Mouse (Mus musculus) right cerebral cortex, postnatal 36 days (tissue): ENCODE data around the gene Fggy.

Experiments used
- DNase-seq, 2 experiments: peaks; one replicate each; pipeline ENCODE4 v3.0.0; 2022; ENCODE audit warnings: low spot score in 2 of 2, mixed read lengths in 1 of 2

Fggy gene

GRCm38 (mm10) chr4:95778528-95778927, 221.2 kb downstream of the Fggy start:
- DNase-seq, result no peak

- no peak for DNase-seq
These were observed 227.0 kb downstream of the Fggy start for GRCm38 (mm10) chr4:95784146-95784895.

GRCm38 (mm10) chr4:95787609-95788008, 230.3 kb downstream of the Fggy start:
- DNase-seq, result no peak

GRCm38 (mm10) chr4:95788867-95789266, 231.6 kb downstream of the Fggy start:
- no peak for DNase-seq

- DNase-seq, result no peak
These were observed 234.7 kb downstream of the Fggy start for GRCm38 (mm10) chr4:95791913-95792475.

- DNase-seq, result no peak
These were observed 236.5 kb downstream of the Fggy start for GRCm38 (mm10) chr4:95793647-95794328.

- DNase-seq, result no peak
These were observed 237.3 kb downstream of the Fggy start for GRCm38 (mm10) chr4:95794651-95795050.

- no peak for DNase-seq
These were observed 238.0 kb downstream of the Fggy start for GRCm38 (mm10) chr4:95795283-95795682.

- no peak for DNase-seq
These were observed 262.3 kb downstream of the Fggy start for GRCm38 (mm10) chr4:95819650-95820049.

- no peak for DNase-seq
These were observed 264.7 kb downstream of the Fggy start for GRCm38 (mm10) chr4:95821906-95822579.

GRCm38 (mm10) chr4:95828164-95828563, 270.9 kb downstream of the Fggy start:
- DNase-seq, result no peak

- no peak for DNase-seq
These were observed 273.0 kb downstream of the Fggy start for GRCm38 (mm10) chr4:95830320-95830719.

GRCm38 (mm10) chr4:95839860-95840259, 282.6 kb downstream of the Fggy start:
- DNase-seq, result no peak

GRCm38 (mm10) chr4:95840389-95841053, 283.2 kb downstream of the Fggy start:
- DNase-seq, result no peak

GRCm38 (mm10) chr4:95845981-95846617, 288.8 kb downstream of the Fggy start:
- DNase-seq, result no peak

GRCm38 (mm10) chr4:95847219-95847618, 289.9 kb downstream of the Fggy start:
- DNase-seq, result no peak

GRCm38 (mm10) chr4:95847664-95848063, 290.4 kb downstream of the Fggy start:
- DNase-seq, result no peak

GRCm38 (mm10) chr4:95849497-95849896, 292.2 kb downstream of the Fggy start:
- DNase-seq, result no peak

- DNase-seq, result no peak
These were observed 292.9 kb downstream of the Fggy start for GRCm38 (mm10) chr4:95850044-95850739.

GRCm38 (mm10) chr4:95852257-95852656, 294.9 kb downstream of the Fggy start:
- DNase-seq, result no peak

- DNase-seq, result no peak
These were observed 298.7 kb downstream of the Fggy start for GRCm38 (mm10) chr4:95856008-95856407.
